Mouse (Mus musculus) lung, embryonic 14.5 days (tissue): ENCODE data around the gene Zbtb48. TPM values are rescaled to one million over a fixed set of nuclear protein-coding genes. Genes with fewer than 3 reads are reported as not detected.

Source experiments
- ATAC-seq: fragments of 200-750 bp; cut with Nextera tagmentation; 2 replicates; pipeline ENCODE4 v1.8.0; 2017; ENCODE audit warnings: mild to moderate bottlenecking, moderate TSS enrichment, moderate library complexity; ENCODE audit not compliant: insufficient read depth
- DNase-seq: peaks from one replicate; pipeline ENCODE4 v3.0.0-alpha.2; 2015
- H3K27ac ChIP-seq: fragments of 300-500 bp; sonication (generic); 2 replicates; pipeline ENCODE4 v1.5.1; 2014; ENCODE audit warnings: low read depth, mild to moderate bottlenecking, moderate library complexity
- H3K27me3 ChIP-seq: fragments of 300-500 bp; sonication (generic); 2 replicates; pipeline ENCODE4 v1.6.1; 2014; ENCODE audit warnings: low read length, control low read depth; ENCODE audit not compliant: insufficient read depth
- H3K36me3 ChIP-seq: fragments of 300-500 bp; sonication (generic); 2 replicates; pipeline ENCODE4 v1.6.1; 2014; ENCODE audit warnings: control low read depth; ENCODE audit not compliant: insufficient read depth
- H3K4me1 ChIP-seq: fragments of 300-500 bp; sonication (generic); 2 replicates; pipeline ENCODE4 v1.6.1; 2014; ENCODE audit warnings: antibody characterized with exemption, control low read depth; ENCODE audit not compliant: insufficient read depth
- H3K4me2 ChIP-seq: fragments of 300-500 bp; sonication (generic); 2 replicates; pipeline ENCODE4 v1.6.1; 2014; ENCODE audit warnings: mild to moderate bottlenecking
- H3K4me3 ChIP-seq: fragments of 300-500 bp; sonication (generic); 2 replicates; pipeline ENCODE4 v1.5.1; 2014; ENCODE audit warnings: low read depth, low read length
- H3K9ac ChIP-seq: fragments of 300-500 bp; sonication (generic); 2 replicates; pipeline ENCODE4 v1.6.1; 2014
- H3K9me3 ChIP-seq: fragments of 300-500 bp; sonication (generic); 2 replicates; pipeline ENCODE4 v1.6.1; 2016; ENCODE audit warnings: low read depth, low read length, control low read depth
- CTCF ChIP-seq: IDR thresholded peaks from 2 replicates; pipeline ENCODE4 v1.5.1; 2016; ENCODE audit warnings: antibody characterized with exemption, low read depth
- WGBS: fragments of 180-500 bp; shearing (Covaris S2); extraction: QIAGEN DNeasy Blood & Tissue Kit; methylation state at CpG from one replicate; pipeline ENCODE4 v1.1.7; 2014; 5-methylcytosine and 5-hydroxymethylcytosine counted together
- polyA plus RNA-seq: library from polyadenylated mRNA; unstranded; fragments of >200 nt; fragmentation: Nextera tagmentation; extraction: Ambion mirVana; gene quantifications from 2 replicates; pipeline ENCODE4 v1.2.1, GENCODE M21; 2014

The Zbtb48 gene
- polyA plus RNA-seq, 1 experiment from 2014 or later: 22.7 TPM

DNA sequence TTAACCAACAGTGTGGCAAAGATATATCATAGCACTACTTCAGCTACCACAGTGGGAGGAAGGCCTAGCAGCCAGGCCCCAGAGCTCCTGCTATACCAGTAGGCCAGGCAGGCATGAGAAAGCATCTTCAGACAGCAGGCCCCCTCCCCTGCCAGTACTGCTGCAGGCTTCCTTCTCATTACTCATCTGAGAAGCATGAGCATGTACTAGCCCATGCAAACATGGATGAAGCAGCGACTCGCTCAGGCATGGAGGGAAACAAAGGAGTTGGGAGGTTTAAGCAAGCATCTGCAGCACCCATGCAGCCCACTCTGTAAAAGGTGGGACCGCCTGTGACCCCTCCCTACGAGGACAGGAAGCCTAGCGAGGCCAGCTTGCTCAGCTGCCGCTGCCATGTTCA, 8.4 kb downstream of the Zbtb48 start:
- DNase-seq (no peak), ATAC-seq (no peak)
- no peaks in the 10 kb centered on the region for H3K9me3 ChIP-seq
- peaks cover 97% of the 10 kb centered on the region for H3K36me3 ChIP-seq
- no peak for TF ChIP-seq CTCF
- H3K4me1 ChIP-seq: no peaks in the 10 kb centered on the region
- 82% methylated on average over 6 of the region's 6 CpGs for WGBS
- H3K9ac ChIP-seq: no peak overlapping the region
- no peaks in the 10 kb centered on the region for H3K27me3 ChIP-seq
- H3K4me3 ChIP-seq: no peak overlapping the region
- no peak overlapping the region for H3K27ac ChIP-seq
- H3K4me2 ChIP-seq: no peak overlapping the region

DNA sequence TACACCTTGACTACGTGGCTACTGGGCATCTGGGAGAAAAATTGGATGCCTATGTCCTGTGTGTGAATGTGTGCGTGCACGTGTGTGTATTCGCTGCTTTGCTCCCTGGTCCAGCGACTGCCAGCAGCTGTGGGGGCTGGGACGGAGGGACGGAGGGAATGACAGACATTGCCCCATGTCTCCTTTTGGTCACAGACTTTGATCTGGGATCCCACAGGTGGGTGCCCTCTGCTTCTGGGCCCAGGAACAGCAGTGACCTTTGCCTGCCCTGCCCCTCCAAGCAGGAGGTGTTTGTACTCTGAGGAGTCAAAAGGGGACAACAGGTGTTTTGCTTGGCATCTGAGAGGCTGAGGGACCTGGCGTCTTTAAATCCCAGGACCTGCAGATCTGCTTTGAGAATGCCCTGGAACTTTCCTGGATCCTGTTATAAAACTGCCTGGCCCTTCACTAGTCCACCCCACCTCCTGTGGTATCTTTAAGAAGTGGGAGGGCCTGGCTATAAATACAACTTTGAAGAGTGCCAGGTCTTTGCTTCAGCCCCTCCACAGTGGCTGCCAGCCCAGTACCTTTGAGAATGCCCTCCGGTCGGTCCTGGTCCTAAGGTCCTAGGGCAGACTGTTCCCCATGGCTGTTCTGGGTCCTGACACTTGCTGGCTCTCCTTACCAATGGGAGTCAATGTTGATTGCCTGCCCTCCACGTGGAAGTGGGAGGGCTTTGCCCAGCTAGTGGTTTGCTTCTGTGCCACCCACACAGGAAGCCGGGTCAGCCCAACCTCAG, 14.2 kb downstream of the Zbtb48 start:
- no peak for TF ChIP-seq CTCF
- Histone ChIP-seq H3K27me3 (no peaks in the 10 kb centered on the region), H3K4me1 (peaks cover 18% of the 10 kb centered on the region), H3K9me3 (no peaks in the 10 kb centered on the region), H3K27ac (no peak overlapping the region), H3K9ac (no peak overlapping the region; the same call in 1 of the 2 replicates), H3K36me3 (peaks cover 56% of the 10 kb centered on the region), H3K4me2 (no peak overlapping the region), H3K4me3 (no peak overlapping the region)
- DNase-seq (no peak), ATAC-seq (no peak)
- 83% methylated on average over 12 of the region's 12 CpGs for WGBS

- peaks cover 27% of the 10 kb centered on the region for H3K4me1 ChIP-seq
- WGBS: 87% methylated on average over 16 of the region's 16 CpGs
- no peak for DNase-seq
- peaks cover 46% of the 10 kb centered on the region for H3K36me3 ChIP-seq
- no peak overlapping the region; the same call in 1 of the 2 replicates for H3K4me2 ChIP-seq
- H3K9ac ChIP-seq: no peak overlapping the region; the same call in 1 of the 2 replicates
- TF ChIP-seq CTCF: no peak
- H3K9me3 ChIP-seq: no peaks in the 10 kb centered on the region
- no peak for ATAC-seq
- H3K27ac ChIP-seq: no peak overlapping the region
- no peak overlapping the region for H3K4me3 ChIP-seq
- no peaks in the 10 kb centered on the region for H3K27me3 ChIP-seq
These were observed 15.4 kb downstream of the Zbtb48 start for GRCm38 (mm10) chr4:152012109-152012508.

DNA sequence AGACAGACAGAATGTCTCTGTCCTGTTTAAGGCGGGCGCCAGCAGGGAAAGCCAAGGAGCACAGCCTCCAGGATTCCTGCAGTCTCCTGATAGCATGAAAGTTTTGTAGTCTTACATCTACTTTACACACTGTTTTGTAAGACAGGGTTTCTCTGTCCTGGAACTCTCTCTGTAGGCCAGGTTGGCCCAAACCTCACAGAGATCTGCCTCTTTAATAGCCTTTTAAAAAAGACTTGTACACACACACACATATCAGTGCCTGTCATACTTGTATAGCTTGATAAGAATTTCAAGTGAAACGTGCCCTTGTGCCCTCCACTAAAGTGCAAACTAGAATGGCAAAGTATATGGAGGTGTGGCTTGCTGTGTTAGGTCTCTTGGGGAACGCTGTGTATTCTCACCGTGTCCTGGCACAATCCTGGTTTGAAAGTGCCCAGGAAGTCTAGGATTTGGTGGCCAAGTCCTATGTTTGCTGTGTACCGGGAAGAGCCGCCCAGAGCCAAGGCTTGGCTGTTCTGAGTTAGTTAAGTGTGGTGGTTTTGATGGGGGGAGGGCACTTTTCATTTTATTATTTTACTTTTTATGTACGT, 16.2 kb downstream of the Zbtb48 start:
- Histone ChIP-seq H3K27ac (peak overlapping the region; percentile 40; the same call in 1 of the 2 replicates), H3K36me3 (peaks cover 38% of the 10 kb centered on the region), H3K27me3 (no peaks in the 10 kb centered on the region), H3K4me1 (peaks cover 29% of the 10 kb centered on the region), H3K4me3 (peak overlapping the region; percentile 79), H3K4me2 (peak overlapping the region; percentile 100), H3K9me3 (no peaks in the 10 kb centered on the region), H3K9ac (peak overlapping the region; percentile 67)
- DNase-seq: no peak
- TF ChIP-seq CTCF: no peak
- 51% methylated on average over 8 of the region's 8 CpGs for WGBS
- ATAC-seq: no peak

DNA sequence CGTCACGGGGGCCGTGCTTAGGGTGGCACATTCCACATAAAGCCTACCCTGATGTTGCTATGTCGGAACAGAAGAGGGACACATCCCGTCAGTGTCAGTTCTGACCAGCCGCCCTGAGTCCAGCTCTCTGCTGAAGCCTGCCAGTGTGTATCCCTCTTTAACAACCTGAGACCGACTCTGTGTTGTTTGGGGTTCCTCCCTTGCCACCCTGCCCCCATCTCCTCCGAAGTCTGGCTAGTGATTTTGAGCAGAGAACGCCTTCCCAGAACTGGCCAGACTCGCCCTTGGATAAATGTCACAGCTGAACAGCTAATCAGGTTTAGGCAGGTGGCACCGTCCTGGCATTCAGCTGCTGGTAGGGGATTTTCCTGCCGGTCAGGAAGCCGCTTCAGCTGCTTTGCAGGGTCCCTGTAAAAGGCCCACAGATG, 16.8 kb downstream of the Zbtb48 start:
- ATAC-seq (0 out of 2 replicates have a peak, but pooled peaks have one; percentile 0), DNase-seq (no peak)
- Histone ChIP-seq H3K4me3 (peak overlapping the region; percentile 79), H3K9me3 (no peaks in the 10 kb centered on the region), H3K27me3 (no peaks in the 10 kb centered on the region), H3K27ac (peak overlapping the region; percentile 95), H3K36me3 (peaks cover 33% of the 10 kb centered on the region), H3K9ac (peak overlapping the region; percentile 67), H3K4me1 (peaks cover 29% of the 10 kb centered on the region), H3K4me2 (peak overlapping the region; percentile 100)
- no peak for TF ChIP-seq CTCF
- WGBS: 10% methylated on average over 13 of the region's 13 CpGs

DNA sequence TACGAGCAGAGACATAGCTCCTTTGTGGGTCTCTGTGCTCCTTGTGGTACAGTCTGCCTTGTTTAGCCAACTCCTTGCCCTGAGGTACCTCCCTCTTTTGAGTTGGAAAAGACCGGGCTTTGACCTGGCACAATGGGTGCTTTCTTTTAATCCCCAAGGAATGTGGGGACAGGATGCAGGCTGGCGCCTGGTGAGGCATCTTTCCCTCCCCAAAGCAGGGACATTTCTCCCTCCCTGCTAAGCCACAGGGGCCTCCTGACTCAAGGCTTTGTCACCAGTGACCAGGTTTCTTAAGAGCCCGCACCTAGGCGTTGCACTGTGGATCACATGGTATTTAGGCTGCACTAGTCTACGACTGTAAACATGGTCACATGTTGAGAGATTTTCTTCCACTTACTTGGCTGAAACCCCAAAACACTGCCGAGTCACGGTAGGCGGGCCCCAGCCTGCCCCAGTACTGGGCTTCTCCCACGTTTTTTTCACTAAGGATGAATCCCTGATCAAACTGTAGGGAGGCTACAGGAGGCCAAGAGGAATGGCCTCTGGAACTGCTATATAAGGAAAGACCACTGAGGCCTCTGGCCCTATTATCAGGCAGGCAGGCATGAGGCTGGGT, 17.3 kb downstream of the Zbtb48 start:
- H3K4me2 ChIP-seq: peak overlapping the region; percentile 100
- ATAC-seq (peak; percentile 31), DNase-seq (peak; percentile 77)
- peaks cover 29% of the 10 kb centered on the region for H3K4me1 ChIP-seq
- no peaks in the 10 kb centered on the region for H3K9me3 ChIP-seq
- H3K9ac ChIP-seq: peak overlapping the region; percentile 67
- no peaks in the 10 kb centered on the region for H3K27me3 ChIP-seq
- H3K36me3 ChIP-seq: peaks cover 27% of the 10 kb centered on the region
- no peak for TF ChIP-seq CTCF
- H3K27ac ChIP-seq: peak overlapping the region; percentile 95
- peak overlapping the region; percentile 79 for H3K4me3 ChIP-seq
- under 1% methylated on average over 10 of the region's 10 CpGs for WGBS
